Mouse (Mus musculus) brain, embryonic 14.5 days (tissue): Measurements from ENCODE around the gene Cdh1.

Experiments
- CTCF ChIP-seq: fragments of 200-500 bp; IDR thresholded peaks from 2 replicates; pipeline ENCODE4 v1.5.1; 2012; ENCODE audit warnings: inconsistent platforms, mild to moderate bottlenecking, moderate library complexity, borderline replicate concordance; ENCODE audit not compliant: insufficient read depth, insufficient read length; ENCODE audit errors: extremely low read depth
- POLR2A ChIP-seq: fragments of 200-500 bp; IDR thresholded peaks from 2 replicates; pipeline ENCODE4 v1.6.1; 2012; ENCODE audit warnings: mild to moderate bottlenecking, inconsistent platforms, borderline replicate concordance; ENCODE audit not compliant: poor library complexity, insufficient read depth, insufficient read length, severe bottlenecking; ENCODE audit errors: extremely low read depth

DNA sequence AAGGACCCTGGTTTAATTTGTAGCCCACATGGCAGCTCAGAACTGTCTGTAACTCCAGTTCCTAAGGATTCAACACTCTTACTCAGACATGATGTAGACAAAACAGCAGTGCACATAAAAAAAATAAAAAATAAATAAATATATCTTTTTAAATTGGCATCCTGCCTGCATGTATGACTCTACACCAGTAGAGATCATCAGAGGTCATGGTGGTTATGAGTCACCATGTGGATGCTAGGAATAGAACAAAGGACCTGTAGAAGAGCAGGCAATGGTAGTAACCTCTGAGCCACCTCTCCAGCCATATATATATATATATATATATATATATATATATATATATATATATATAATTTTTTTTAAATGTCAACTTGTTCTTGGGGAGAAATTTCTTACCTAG is 52.9 kb downstream of the Cdh1 start:
- TF ChIP-seq CTCF (no peak), POLR2A (no peak)
